Mouse (Mus musculus) MN1 (cell line): ENCODE results near the gene Ikbke.

Experiments
- DNase-seq: peaks from one replicate; pipeline ENCODE4 v3.0.0-alpha.2; 2016; ENCODE audit warnings: low spot score

Ikbke gene

GRCm38 (mm10) chr1:131239576-131240193 is 39.7 kb downstream of the Ikbke start:
- DNase-seq: no peak

- no peak for DNase-seq
These were observed 40.5 kb downstream of the Ikbke start for GRCm38 (mm10) chr1:131238931-131239381.

GRCm38 (mm10) chr1:131236077-131236476 is 43.3 kb downstream of the Ikbke start:
- no peak for DNase-seq

GRCm38 (mm10) chr1:131233527-131233926 is 45.9 kb downstream of the Ikbke start:
- no peak for DNase-seq

GRCm38 (mm10) chr1:131228659-131229058 is 50.7 kb downstream of the Ikbke start:
- no peak for DNase-seq

- no peak for DNase-seq
These were observed 51.2 kb downstream of the Ikbke start for GRCm38 (mm10) chr1:131228225-131228624.

GRCm38 (mm10) chr1:131224848-131225471 is 54.4 kb downstream of the Ikbke start:
- no peak for DNase-seq

- DNase-seq: no peak
These were observed 56.1 kb downstream of the Ikbke start for GRCm38 (mm10) chr1:131223345-131223744.

GRCm38 (mm10) chr1:131221822-131222590 is 57.4 kb downstream of the Ikbke start:
- DNase-seq: no peak

- DNase-seq: no peak
These were observed 60.5 kb downstream of the Ikbke start for GRCm38 (mm10) chr1:131218933-131219332.

- DNase-seq: no peak
These were observed 66.0 kb downstream of the Ikbke start for GRCm38 (mm10) chr1:131213361-131213760.

- no peak for DNase-seq
These were observed 66.5 kb downstream of the Ikbke start for GRCm38 (mm10) chr1:131212956-131213355.

- DNase-seq: no peak
These were observed 67.8 kb downstream of the Ikbke start for GRCm38 (mm10) chr1:131211655-131212054.

- peak; percentile 44 for DNase-seq
These were observed 69.4 kb downstream of the Ikbke start for GRCm38 (mm10) chr1:131209971-131210426.

- no peak for DNase-seq
These were observed 70.6 kb downstream of the Ikbke start for GRCm38 (mm10) chr1:131208800-131209199.

- DNase-seq: no peak
These were observed 71.3 kb downstream of the Ikbke start for GRCm38 (mm10) chr1:131208081-131208480.

GRCm38 (mm10) chr1:131207531-131207930 is 71.9 kb downstream of the Ikbke start:
- peak; percentile 48 for DNase-seq

- no peak for DNase-seq
These were observed 73.1 kb downstream of the Ikbke start for GRCm38 (mm10) chr1:131206342-131206741.

GRCm38 (mm10) chr1:131204461-131204860 is 74.9 kb downstream of the Ikbke start:
- no peak for DNase-seq
